Mouse (Mus musculus) liver, embryonic 14.5 days (tissue): ENCODE measurements around the gene Pcnx2. TPM values are rescaled to one million over a fixed set of nuclear protein-coding genes. Genes with fewer than 3 reads are reported as not detected.

Experiments
- ATAC-seq: fragments of 200-750 bp; cut with Nextera tagmentation; 2 replicates; pipeline ENCODE4 v1.8.0; 2017; ENCODE audit warnings: moderate number of reproducible peaks, mild to moderate bottlenecking, moderate library complexity; ENCODE audit not compliant: insufficient read depth
- DNase-seq, 3 experiments: peaks; one replicate each; pipeline ENCODE4 v3.0.0-alpha.2; 2012 to 2013; ENCODE audit warnings: low read depth in 3 of 3, low spot score in 3 of 3
- H3K27ac ChIP-seq: fragments of 300-500 bp; sonication (generic); 2 replicates; pipeline ENCODE4 v1.5.1; 2014; ENCODE audit warnings: moderate library complexity, mild to moderate bottlenecking, control low read depth, inconsistent platforms
- H3K27me3 ChIP-seq: fragments of 300-500 bp; sonication (generic); 2 replicates; pipeline ENCODE4 v1.6.1; 2014; ENCODE audit warnings: mild to moderate bottlenecking, low read length, moderate library complexity; ENCODE audit not compliant: control insufficient read depth, insufficient read depth
- H3K36me3 ChIP-seq: fragments of 300-500 bp; sonication (generic); replicated peaks from 2 replicates; pipeline ENCODE4 v1.6.1; 2014; ENCODE audit warnings: low read depth; ENCODE audit not compliant: control insufficient read depth, insufficient read depth
- H3K4me1 ChIP-seq, 2 experiments: fragments of 200-500 bp in 1 of 2; fragments of 300-500 bp in 1 of 2; sonication (generic) in 1 of 2; replicated peaks; 2 replicates each; pipeline ENCODE4 v1.6.1; 2012 to 2014; ENCODE audit warnings: antibody characterized with exemption in 1 of 2, inconsistent platforms in 1 of 2, low read length in 1 of 2; ENCODE audit not compliant: control insufficient read depth in 2 of 2, insufficient read depth in 2 of 2
- H3K4me2 ChIP-seq: fragments of 300-500 bp; sonication (generic); 2 replicates; pipeline ENCODE4 v1.6.1; 2014; ENCODE audit warnings: low read depth, mild to moderate bottlenecking, control low read depth, moderate library complexity
- H3K4me3 ChIP-seq, 2 experiments: fragments of 200-500 bp in 1 of 2; fragments of 300-500 bp in 1 of 2; sonication (generic) in 1 of 2; 2 replicates each; pipeline ENCODE4 v1.5.1; 2012 to 2014; ENCODE audit warnings: low read depth in 2 of 2, low read length in 2 of 2, mild to moderate bottlenecking in 2 of 2, control low read depth in 1 of 2, inconsistent platforms in 1 of 2, moderate library complexity in 1 of 2; ENCODE audit not compliant: insufficient read depth in 1 of 2
- H3K9ac ChIP-seq: fragments of 300-500 bp; sonication (generic); replicated peaks from 2 replicates; pipeline ENCODE4 v1.6.1; 2014; ENCODE audit warnings: mild to moderate bottlenecking, control low read depth, moderate library complexity
- H3K9me3 ChIP-seq: fragments of 300-500 bp; sonication (generic); 2 replicates; pipeline ENCODE4 v1.6.1; 2016; ENCODE audit warnings: low read length, mixed read lengths; ENCODE audit not compliant: control insufficient read depth
- CTCF ChIP-seq: IDR thresholded peaks from 2 replicates; pipeline ENCODE4 v1.5.1; 2016; ENCODE audit warnings: antibody characterized with exemption, low read depth, control low read depth
- EP300 ChIP-seq: IDR thresholded peaks from 2 replicates; pipeline ENCODE4 v1.6.1; 2016; ENCODE audit warnings: antibody characterized with exemption, low read depth
- WGBS: fragments of 180-500 bp; shearing (Covaris S2); extraction: QIAGEN DNeasy Blood & Tissue Kit; methylation state at CpG from one replicate; pipeline ENCODE4 v1.1.7; 2014; ENCODE audit not compliant: insufficient replicate concordance; 5-methylcytosine and 5-hydroxymethylcytosine counted together
- polyA plus RNA-seq, 2 experiments: library from polyadenylated mRNA; depleted of rRNA in 1 of 2; stranded (reverse) in 1 of 2; unstranded in 1 of 2; fragments of >200 nt; fragmentation: Nextera tagmentation in 1 of 2; extraction: Ambion mirVana in 1 of 2; gene quantifications; 2 replicates each; pipeline versions ENCODE4 v1.2.1 to v1.2.3; 2012 to 2014

Gene Pcnx2
- polyA plus RNA-seq, 2 experiments = 0.19 TPM; not detected in 1

DNA sequence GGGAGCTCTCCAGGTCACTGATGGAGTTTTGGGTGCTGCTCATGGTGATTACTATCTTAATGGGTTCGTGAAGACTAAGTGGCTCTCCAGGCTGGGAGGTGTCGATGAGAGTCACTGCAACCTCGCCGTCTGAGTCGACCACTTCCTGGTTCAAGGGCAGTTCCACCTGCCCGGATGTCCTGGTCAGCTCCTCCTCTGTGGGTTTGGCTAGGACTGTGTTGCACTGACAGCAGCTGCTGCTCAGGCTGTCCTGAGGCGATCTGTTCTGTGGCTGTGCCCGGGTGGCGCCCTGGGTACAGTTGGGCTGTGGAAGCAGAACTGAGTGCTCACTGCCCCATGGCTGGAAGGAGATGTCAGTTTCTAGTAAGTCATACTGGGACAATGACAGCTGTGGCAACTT, 10.6 kb downstream of the Pcnx2 start:
- no peaks in the 10 kb centered on the region for H3K9me3 ChIP-seq
- no peak overlapping the region for H3K9ac ChIP-seq
- ATAC-seq (no peak), DNase-seq (no peak)
- WGBS = 44% methylated on average over 9 of the region's 9 CpGs
- no peak overlapping the region for H3K4me3 ChIP-seq
- H3K4me2 ChIP-seq = no peak overlapping the region
- H3K4me1 ChIP-seq = no peaks in the 10 kb centered on the region
- no peak overlapping the region for H3K27ac ChIP-seq
- no peaks in the 10 kb centered on the region for H3K36me3 ChIP-seq
- H3K27me3 ChIP-seq = no peaks in the 10 kb centered on the region
- TF ChIP-seq EP300 (no peak), CTCF (no peak)

DNA sequence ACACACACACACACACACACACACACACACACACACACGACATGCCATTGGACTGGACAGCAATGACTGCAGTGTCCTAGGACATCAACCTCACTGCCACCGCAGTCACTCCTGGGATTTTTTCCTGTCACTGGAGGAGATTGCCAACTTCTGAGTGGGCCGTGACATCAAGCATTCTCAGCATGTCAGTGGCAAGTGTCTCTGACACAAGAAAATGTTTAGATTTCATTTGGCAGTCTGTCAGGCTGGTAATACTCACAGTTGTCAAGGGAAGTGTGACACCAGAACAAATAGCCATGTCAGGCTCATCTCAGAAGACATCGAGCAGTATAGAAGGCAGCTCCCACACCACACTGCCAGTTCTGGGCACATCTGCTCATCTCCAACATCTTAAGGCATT, 17.7 kb downstream of the Pcnx2 start:
- Histone ChIP-seq H3K9ac (no peak overlapping the region), H3K4me2 (no peak overlapping the region), H3K36me3 (no peaks in the 10 kb centered on the region), H3K27ac (no peak overlapping the region), H3K4me3 (no peak overlapping the region), H3K9me3 (no peaks in the 10 kb centered on the region), H3K4me1 (no peaks in the 10 kb centered on the region), H3K27me3 (no peaks in the 10 kb centered on the region)
- no peak for DNase-seq
- no peak for ATAC-seq
- WGBS = 67% methylated on average over 4 of the region's 4 CpGs
- no peak for TF ChIP-seq CTCF
- TF ChIP-seq EP300 = no peak

DNA sequence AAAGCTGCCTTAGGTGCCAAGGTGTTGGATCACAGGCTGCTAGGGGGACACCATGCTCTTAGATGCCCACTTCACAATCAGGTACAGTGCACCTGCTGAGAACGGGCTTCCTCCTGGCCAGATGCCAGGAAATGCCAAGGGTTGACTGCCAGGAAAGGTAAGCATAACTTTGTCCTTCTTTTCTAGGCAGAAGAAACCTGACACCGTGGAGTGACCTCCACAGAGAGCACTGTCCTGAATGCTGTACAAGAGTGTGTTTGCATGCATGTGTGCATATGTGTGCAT, 24.9 kb downstream of the Pcnx2 start:
- H3K4me1 ChIP-seq = peaks cover 0 to 25% of the 10 kb centered on the region in 2 experiments; a peak in 3 of 4 replicates
- H3K9me3 ChIP-seq = no peaks in the 10 kb centered on the region
- no peak for DNase-seq
- no peak for ATAC-seq
- no peaks in the 10 kb centered on the region for H3K36me3 ChIP-seq
- no peak overlapping the region for H3K4me3 ChIP-seq
- H3K4me2 ChIP-seq = no peak overlapping the region
- H3K27me3 ChIP-seq = no peaks in the 10 kb centered on the region
- WGBS = 62% methylated on average over 2 of the region's 2 CpGs
- no peak overlapping the region for H3K27ac ChIP-seq
- no peak overlapping the region for H3K9ac ChIP-seq
- no peak for TF ChIP-seq EP300
- TF ChIP-seq CTCF = no peak

DNA sequence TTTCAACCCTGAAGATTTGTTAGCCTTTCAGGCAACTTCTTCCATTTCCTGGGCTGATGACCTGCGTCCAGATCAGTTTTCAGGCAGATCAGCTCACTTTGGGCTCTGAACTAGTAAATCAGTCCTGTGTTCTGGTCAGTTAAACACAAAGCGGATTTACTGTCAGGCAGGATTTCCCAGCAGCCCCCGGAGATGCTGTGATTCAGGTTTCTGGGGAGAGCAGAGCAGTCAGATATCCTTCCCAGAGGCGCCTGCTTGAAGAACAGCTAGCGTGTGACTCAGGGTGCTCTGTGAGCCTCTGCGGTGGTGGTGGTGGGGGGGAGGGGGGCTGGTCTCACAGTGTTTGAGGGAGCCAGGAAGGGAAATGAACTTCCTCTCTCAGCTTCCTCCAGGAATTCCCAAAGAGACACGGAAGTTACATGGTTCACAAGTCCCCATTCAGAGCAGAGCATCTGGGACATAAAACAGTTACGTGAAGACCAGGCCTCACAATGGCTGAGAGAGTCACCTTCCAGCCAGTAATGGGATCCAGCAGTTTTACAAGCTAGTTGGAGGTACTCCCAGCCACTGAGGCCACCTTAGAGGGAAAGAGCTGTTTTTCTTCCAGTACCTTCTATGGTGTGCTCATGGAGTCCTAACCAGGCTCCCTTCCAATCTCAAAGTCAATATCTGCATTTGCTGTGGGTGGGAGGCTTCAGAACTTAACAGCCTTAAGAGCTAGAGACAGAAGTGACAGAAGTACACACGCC, 25.4 kb downstream of the Pcnx2 start:
- Histone ChIP-seq H3K4me3 (no peak overlapping the region), H3K27me3 (no peaks in the 10 kb centered on the region), H3K9ac (no peak overlapping the region), H3K4me1 (peaks cover 0 to 25% of the 10 kb centered on the region in 2 experiments; a peak in 3 of 4 replicates), H3K36me3 (no peaks in the 10 kb centered on the region), H3K4me2 (no peak overlapping the region), H3K27ac (no peak overlapping the region), H3K9me3 (no peaks in the 10 kb centered on the region)
- WGBS = 51% methylated on average over 9 of the region's 9 CpGs
- no peak for ATAC-seq
- TF ChIP-seq EP300 (no peak), CTCF (no peak)
- no peak for DNase-seq

DNA sequence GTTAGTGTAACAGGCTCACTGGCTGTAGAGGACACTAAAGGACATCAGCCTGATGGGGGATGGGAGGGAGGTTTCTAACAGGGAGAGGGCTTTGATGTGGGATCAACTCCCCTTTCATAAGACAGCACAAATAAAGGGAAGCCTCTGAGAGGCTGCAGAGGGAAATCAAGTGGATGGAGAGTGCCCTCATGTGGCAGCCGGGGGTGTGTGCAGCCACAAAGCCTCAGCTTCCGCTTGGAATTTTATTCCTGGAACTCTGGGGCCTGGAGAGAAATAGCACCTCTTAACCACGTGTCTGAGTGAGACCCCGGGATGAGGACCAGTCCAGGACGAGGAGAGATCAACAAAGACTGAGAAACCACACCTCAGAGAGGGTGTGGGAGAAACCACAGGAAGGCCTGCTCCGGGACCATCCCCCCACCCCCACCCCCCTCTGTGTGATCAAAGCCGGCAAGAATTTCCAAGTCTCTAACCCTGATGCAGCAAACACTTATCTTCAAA, 27.2 kb downstream of the Pcnx2 start:
- WGBS = 0% methylated on average over 7 of the region's 7 CpGs
- no peak overlapping the region for H3K4me2 ChIP-seq
- H3K27ac ChIP-seq = no peak overlapping the region
- no peaks in the 10 kb centered on the region for H3K36me3 ChIP-seq
- no peaks in the 10 kb centered on the region for H3K27me3 ChIP-seq
- no peaks in the 10 kb centered on the region for H3K9me3 ChIP-seq
- DNase-seq (peak in 1 of 3 experiments; percentile 11), ATAC-seq (peak; percentile 21; the same call in 1 of the 2 replicates)
- no peak overlapping the region for H3K4me3 ChIP-seq
- H3K9ac ChIP-seq = no peak overlapping the region
- H3K4me1 ChIP-seq = peaks cover 0 to 25% of the 10 kb centered on the region in 2 experiments; a peak in 3 of 4 replicates
- peak; percentile 83 for TF ChIP-seq CTCF
- TF ChIP-seq EP300 = no peak
